Mouse (Mus musculus) inflammation-experienced regulatory T-cells, adult 16 weeks (primary cell): ENCODE data around the gene Itm2c. TPM values are rescaled to one million over a fixed set of nuclear protein-coding genes. Genes with fewer than 3 reads are reported as not detected.

Experiments
- polyA plus RNA-seq: library from polyadenylated mRNA; unstranded; fragments of 100-300 nt; shearing (Covaris generic); gene quantifications from one replicate; pipeline ENCODE4 v1.2.1, GENCODE M21; 2017

The Itm2c gene
- 595 TPM for polyA plus RNA-seq

DNA sequence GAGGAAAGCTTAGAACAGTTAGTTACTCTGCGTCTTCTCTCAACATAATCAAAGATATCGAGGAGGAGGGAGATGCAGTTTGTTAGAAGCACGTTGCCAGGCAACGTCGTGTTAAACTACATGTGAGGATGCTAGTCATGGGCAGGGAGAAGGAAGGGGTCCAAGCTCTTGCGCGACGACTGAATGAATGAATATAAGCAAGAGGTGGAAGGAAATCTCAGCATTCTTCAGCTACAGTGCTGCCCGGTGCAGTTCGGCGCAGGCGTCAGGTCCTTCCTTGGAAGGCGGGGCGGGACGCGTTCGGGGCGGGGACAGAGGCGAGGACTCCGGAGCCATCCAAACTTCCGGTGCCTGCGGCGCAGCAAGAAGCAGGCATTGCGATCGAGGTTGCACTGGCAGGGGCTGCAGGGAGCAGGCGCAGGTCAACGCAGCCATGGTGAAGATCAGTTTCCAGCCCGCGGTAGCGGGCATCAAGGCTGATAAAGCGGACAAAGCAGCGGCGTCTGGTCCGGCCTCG lies at the start of gene Itm2c:
Itm2c (plus strand) TSS at position 51 of the 517 bp plus-strand sequence.

DNA sequence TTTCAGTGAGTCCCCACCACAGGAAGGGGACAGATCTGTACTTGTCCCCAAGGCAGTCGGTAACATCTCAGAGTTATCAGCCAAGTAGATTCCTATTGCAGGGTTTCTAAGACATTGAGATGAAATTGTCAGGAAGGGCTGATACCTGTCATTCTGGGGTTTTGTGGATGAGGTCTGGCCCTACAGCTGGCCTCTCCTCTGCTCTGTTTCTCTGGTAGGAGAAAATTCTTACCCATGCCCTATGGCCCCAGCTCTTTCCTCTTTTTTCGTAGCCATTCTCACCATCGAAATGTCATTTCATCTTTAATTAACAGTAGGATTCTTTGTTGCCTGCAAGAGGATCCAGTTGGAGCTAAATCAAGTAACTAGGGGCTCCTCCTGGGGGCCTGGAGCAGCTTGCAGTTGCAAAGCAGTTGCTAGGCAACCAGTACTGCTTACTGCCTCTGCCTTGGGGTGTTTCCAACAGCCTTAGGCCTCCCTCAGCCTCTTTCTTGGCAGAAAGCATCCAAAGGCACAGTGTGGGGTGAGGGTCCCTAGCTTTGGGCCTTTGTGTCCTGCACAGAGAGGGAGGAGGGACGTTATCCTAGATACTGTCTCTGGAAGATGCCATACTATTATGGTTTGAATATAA lies 34.1 kb downstream of the Itm2c start, which contains the start of gene 4933407L21Rik:
4933407L21Rik (plus strand) TSS at position 427 of the 631 bp plus-strand sequence.

Other genes with a start within 250 kb of the Itm2c start
- 920 TPM for gene Sp100, start 244.3 kb upstream of the Itm2c start, polyA plus RNA-seq
- 37.6 TPM for gene A630001G21Rik, start 115.6 kb upstream of the Itm2c start, polyA plus RNA-seq
- gene Cab39, start 100.8 kb upstream of the Itm2c start, polyA plus RNA-seq: 40.2 TPM
- gene 4933407L21Rik, start 34.2 kb downstream of the Itm2c start, polyA plus RNA-seq: 0.69 TPM
- 14.1 TPM for gene Gpr55, start 66.7 kb downstream of the Itm2c start, polyA plus RNA-seq
- gene Spata3, start 122.5 kb downstream of the Itm2c start, polyA plus RNA-seq: not detected
- not detected for gene 2810459M11Rik, start 151.6 kb downstream of the Itm2c start, polyA plus RNA-seq
- 134 TPM for gene Psmd1, start 170.1 kb downstream of the Itm2c start, polyA plus RNA-seq
- 0.43 TPM for gene Htr2b, start 217.7 kb downstream of the Itm2c start, polyA plus RNA-seq
- not detected for gene Gm21972, start 239.4 kb downstream of the Itm2c start, polyA plus RNA-seq